Mouse (Mus musculus) small intestine, adult 2 months (tissue): Measurements from ENCODE around the gene Rpf1. TPM values are rescaled to one million over a fixed set of nuclear protein-coding genes. Genes with fewer than 3 reads are reported as not detected.
A peak's percentile ranks its signal among the peaks of the same experiment; 100 is the strongest.

ENCODE experiments used
- H3K27ac ChIP-seq: fragments of 200-500 bp; 2 replicates; pipeline ENCODE4 v1.5.1; 2012; ENCODE audit warnings: low read depth, low read length, control low read depth, inconsistent platforms; ENCODE audit not compliant: insufficient read depth
- H3K27me3 ChIP-seq: fragments of 200-500 bp; 2 replicates; pipeline ENCODE4 v1.6.1; 2012; ENCODE audit warnings: mild to moderate bottlenecking, moderate library complexity, low read length, inconsistent platforms; ENCODE audit not compliant: control insufficient read depth, insufficient read depth
- H3K36me3 ChIP-seq: fragments of 200-500 bp; 2 replicates; pipeline ENCODE4 v1.6.1; 2012; ENCODE audit warnings: mild to moderate bottlenecking, low read length, control low read depth, inconsistent platforms; ENCODE audit not compliant: control insufficient read depth, insufficient read depth
- H3K4me1 ChIP-seq: fragments of 200-500 bp; 2 replicates; pipeline ENCODE4 v1.6.1; 2012; ENCODE audit warnings: low read length, inconsistent platforms, mixed read lengths; ENCODE audit not compliant: control insufficient read depth, insufficient read depth, insufficient read length
- H3K4me3 ChIP-seq: fragments of 200-500 bp; 2 replicates; pipeline ENCODE4 v1.5.1; 2012; ENCODE audit warnings: low read depth, mild to moderate bottlenecking, control low read depth, inconsistent platforms, low read length, moderate library complexity
- CTCF ChIP-seq: fragments of 200-500 bp; IDR thresholded peaks from 2 replicates; pipeline ENCODE4 v1.5.1; 2012; ENCODE audit warnings: low read depth, mild to moderate bottlenecking, control low read depth, inconsistent platforms, low read length, moderate library complexity, mixed read lengths; ENCODE audit not compliant: insufficient replicate concordance, insufficient read length; ENCODE audit errors: extremely low read depth
- POLR2A ChIP-seq: fragments of 200-500 bp; IDR thresholded peaks from 2 replicates; pipeline ENCODE4 v1.6.1; 2012; ENCODE audit warnings: low read depth, mild to moderate bottlenecking, control low read depth, inconsistent platforms, low read length, moderate library complexity
- WGBS: fragments of 180-500 bp; shearing (Covaris S2); methylation state at CpG from one replicate; pipeline ENCODE4 v1.1.7; 2018; 5-methylcytosine and 5-hydroxymethylcytosine counted together
- polyA plus RNA-seq: library from polyadenylated mRNA; depleted of rRNA; stranded (reverse); fragments of >200 nt; gene quantifications from 2 replicates; pipeline ENCODE4 v1.2.3, GENCODE M21; 2012; rRNA removed

The Rpf1 gene
- 1.6 and 2.4 TPM in 2 replicates for polyA plus RNA-seq

DNA sequence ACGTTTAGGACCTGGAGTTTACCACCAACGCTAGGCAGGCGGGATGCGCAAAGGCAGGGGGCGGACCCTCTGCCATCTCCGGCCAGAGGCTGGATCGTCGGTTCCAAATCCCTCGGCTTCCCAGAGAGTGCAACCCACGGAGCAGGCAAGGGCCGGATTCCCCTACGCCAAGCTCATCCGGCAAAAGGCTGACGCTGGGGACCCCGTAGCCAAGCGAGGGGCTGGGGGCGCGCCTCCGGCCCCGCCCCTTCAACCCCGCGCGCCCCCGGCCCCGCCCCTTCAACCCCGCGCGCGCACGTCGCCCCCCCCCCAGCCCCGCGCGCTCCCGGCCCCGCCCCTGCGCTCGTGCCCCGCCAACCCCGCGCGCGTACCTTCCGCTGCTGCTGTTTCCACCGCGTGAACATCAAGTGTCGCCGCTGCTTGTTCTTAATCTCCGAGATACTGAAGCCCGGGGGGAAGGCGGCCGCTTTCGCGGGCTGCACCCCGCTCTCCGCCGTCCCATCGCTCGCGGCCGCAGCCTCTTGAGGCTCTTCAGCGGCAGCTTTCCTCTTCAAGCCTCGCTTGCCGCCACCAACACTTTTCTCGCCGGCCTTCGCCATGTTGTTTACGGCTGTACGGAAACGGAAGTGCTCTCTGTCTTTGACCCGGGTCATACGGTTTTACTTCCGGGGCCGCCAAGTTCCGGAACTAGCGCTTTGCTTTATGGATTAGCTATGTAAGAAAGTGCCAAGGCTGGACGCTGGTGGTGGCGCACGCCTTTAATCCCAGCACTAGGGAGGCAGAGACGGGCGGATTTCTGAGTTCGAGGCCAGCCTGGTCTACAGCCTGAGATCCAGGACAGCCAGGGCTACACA is at the start of gene Rpf1:
TSS of gene Rpf1 (minus strand) at position 632 of the 854 bp plus-strand sequence.
- H3K27me3 ChIP-seq = no peaks in the 10 kb centered on the region
- TF ChIP-seq POLR2A (no peak; the same call in 1 of the 2 replicates), CTCF (no peak)
- H3K4me3 ChIP-seq = peak within 1 kb of the TSS; percentile 92
- no peaks in the 10 kb centered on the region for H3K4me1 ChIP-seq
- H3K36me3 ChIP-seq = peaks cover 16% of the 10 kb centered on the region
- H3K27ac ChIP-seq = peak within 1 kb of the TSS; percentile 76
- whole genome bisulfite sequencing = under 1% methylated on average over 73 of the region's 82 CpGs

DNA sequence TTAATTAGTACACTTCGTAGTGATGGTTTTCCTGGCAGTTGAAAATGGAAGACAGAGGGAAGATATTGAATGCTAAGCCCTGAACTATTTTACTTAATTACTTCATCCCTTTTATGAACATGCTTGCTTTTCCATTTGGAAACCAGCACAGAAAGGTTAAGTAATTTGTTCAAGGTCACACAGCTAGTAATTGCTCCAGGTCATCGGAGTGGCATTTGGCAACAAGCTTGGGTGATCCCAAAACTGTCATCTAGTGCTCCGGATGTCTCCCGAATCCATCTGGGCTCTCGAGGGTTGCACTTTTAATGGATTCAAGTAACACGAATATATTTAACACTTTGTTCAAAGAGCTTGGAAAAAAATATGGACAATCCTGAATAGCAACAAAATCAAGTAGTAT is 49.7 kb upstream of the Rpf1 start:
- Histone ChIP-seq H3K27ac (no peak overlapping the region), H3K36me3 (no peaks in the 10 kb centered on the region), H3K4me3 (no peak overlapping the region), H3K27me3 (no peaks in the 10 kb centered on the region), H3K4me1 (peaks cover 12% of the 10 kb centered on the region)
- TF ChIP-seq CTCF = no peak
- no peak for TF ChIP-seq POLR2A
- WGBS = 69% methylated on average over 6 of the region's 6 CpGs

DNA sequence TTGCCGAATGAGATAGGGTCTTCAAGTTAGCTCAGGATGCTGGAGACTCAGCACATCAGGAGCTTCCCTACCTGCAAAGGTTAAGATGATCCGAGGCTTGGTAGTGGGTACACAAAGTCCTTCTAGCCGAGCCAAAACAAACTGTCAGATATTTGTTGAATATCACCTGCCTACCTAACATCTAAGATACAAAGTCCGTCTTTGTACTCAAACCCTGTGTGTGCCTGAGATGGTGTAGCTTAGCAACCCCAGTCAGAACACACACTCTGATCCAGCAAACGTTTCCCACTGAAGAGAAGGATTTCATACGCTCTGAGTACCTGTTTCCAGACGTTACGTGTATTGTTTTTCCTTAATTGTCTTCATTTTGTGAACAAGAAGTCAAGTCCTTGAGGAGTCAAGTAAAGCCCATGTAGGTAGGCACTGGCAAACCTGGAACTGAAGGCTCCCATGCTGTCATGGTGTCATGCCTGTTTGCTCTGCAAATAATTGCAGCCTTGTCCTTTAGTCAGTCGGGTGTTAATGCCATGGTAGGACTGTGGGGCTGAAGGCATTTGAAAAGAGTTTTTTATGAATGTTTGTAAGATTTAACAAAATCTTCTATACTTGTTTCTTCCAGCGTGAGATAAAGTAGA is 49.0 kb upstream of the Rpf1 start, which contains the start of gene Uox:
TSS of gene Uox (plus strand) at position 279 of the 635 bp plus-strand sequence.
- Histone ChIP-seq H3K27me3 (no peaks in the 10 kb centered on the region), H3K4me1 (peaks cover 12% of the 10 kb centered on the region), H3K4me3 (no peak within 1 kb of the TSS), H3K27ac (peak within 1 kb of the TSS; percentile 51), H3K36me3 (no peaks in the 10 kb centered on the region)
- TF ChIP-seq CTCF = no peak
- no peak for TF ChIP-seq POLR2A
- WGBS = 34% methylated on average over 10 of the region's 10 CpGs

DNA sequence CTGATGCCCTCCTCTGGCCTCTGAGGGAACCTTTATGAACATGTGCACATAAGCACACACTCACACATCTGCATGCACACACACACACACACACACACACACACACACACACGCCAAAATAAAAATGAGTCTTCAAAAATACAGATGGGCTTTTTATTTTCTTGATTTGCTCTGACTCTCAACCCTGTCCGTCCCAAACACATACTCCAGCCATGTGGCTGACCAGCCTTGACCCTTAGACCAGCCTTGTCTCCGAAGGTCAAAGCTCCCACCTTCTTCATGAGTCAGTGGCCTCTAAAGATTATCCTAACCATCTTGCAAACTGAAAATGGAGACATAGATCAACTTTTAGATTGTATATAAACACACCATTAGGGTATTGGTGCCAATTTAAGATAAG is 48.4 kb upstream of the Rpf1 start:
- peak overlapping the region; percentile 35 for H3K27ac ChIP-seq
- 88% methylated on average over 3 of the region's 3 CpGs for WGBS

DNA sequence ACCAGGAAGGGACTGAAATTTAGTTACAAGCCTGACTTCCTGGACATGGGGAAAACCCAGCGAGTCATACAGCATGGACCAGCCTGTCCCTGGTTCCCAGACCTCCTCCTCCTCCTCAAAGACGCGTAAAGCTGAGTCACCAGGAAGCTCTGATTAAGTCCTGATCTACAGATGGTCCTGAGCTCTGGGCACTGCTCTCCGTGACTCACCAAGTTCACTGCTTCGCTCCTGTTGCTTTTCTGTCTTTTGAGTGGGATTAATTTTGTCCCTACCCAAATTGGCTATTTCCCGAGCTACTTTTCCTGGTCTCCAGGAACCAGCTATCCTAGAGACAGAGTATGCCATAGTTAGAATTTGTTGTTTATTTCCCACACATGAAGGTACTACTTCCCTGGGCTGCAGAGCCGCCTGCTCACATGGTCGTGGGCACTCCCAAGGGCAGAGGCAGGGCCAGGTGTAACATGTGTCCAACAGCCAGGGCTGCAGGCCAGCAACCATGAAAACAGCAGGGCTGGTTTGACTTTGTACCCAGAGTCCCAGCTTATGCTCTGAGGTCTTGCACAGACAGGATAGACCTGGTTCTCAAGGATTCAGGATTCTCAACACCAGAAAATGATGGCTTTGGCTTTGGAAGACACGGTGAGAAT is 46.8 kb upstream of the Rpf1 start:
- no peaks in the 10 kb centered on the region for H3K36me3 ChIP-seq
- 15% methylated on average over 9 of the region's 9 CpGs for WGBS
- peak overlapping the region; percentile 59 for H3K27ac ChIP-seq
- H3K4me1 ChIP-seq = peaks cover 12% of the 10 kb centered on the region
- no peak overlapping the region for H3K4me3 ChIP-seq
- no peaks in the 10 kb centered on the region for H3K27me3 ChIP-seq
- no peak for TF ChIP-seq CTCF
- TF ChIP-seq POLR2A = 0 out of 2 replicates have a peak, but pooled peaks have one; percentile 14

More for the DNA sequence above, 48.4 kb upstream of the Rpf1 start:
- Histone ChIP-seq H3K27me3 (no peaks in the 10 kb centered on the region), H3K4me3 (no peak overlapping the region), H3K36me3 (no peaks in the 10 kb centered on the region), H3K4me1 (peaks cover 12% of the 10 kb centered on the region)
- TF ChIP-seq POLR2A (no peak), CTCF (no peak)

DNA sequence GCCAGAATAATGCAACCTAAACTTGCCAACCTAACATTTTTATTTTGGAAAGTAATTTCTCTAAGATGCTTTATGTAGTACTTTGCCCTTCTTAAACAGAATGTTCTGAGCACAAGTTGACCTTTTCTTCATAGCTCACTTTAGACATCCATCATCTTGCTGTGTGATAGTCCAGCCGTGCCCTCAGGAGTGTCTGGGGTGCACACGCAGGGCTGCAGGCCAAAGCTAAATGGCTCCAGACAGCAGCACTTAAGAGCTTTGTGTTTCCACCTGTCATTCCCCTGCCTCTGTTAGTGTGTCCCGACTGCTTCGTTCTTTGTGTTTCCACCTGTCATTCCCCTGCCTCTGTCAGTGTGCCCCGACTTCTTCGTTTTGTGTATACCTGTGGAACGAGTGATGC is 46.1 kb upstream of the Rpf1 start:
- 21% methylated on average over 7 of the region's 7 CpGs for whole genome bisulfite sequencing
- Histone ChIP-seq H3K36me3 (no peaks in the 10 kb centered on the region), H3K27me3 (no peaks in the 10 kb centered on the region), H3K27ac (peak overlapping the region; percentile 50), H3K4me3 (peak overlapping the region; percentile 3; the same call in 1 of the 2 replicates), H3K4me1 (peaks cover 12% of the 10 kb centered on the region)
- TF ChIP-seq POLR2A (no peak), CTCF (no peak)
